Mouse (Mus musculus) frontal cortex, postnatal 10 days (tissue): ENCODE data around the gene Zdbf2.
"Not testable (repeated sequence)": the region's sequence is repeated elsewhere in the genome, so short reads cannot be mapped to it uniquely, and the experiment has no call there.

Experiments used
- DNase-seq, 2 experiments: peaks; one replicate each; pipeline ENCODE4 v3.0.0; 2022; ENCODE audit warnings: low spot score in 2 of 2, mixed read lengths in 1 of 2

The Zdbf2 gene

DNA sequence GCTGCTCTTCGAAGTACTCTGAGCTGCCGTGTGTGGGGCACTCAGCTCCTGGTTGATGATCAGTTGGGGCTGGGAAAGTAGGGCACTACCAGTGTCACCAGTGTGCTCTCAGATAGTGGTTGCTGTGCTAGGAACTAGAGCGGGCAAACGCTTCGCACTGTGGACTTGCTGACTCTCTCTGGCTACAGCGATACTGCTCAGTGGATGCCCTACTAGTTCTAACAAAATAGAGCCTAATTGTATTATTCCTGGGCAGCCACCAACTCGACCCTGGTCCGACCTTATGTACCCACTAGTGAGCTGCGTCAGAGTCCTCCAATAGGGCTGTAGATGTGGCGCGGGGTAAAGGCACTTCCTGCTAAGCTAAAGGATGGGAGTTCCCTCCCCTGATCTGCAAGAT lies 9.4 kb upstream of the Zdbf2 start:
- DNase-seq = no peak

DNA sequence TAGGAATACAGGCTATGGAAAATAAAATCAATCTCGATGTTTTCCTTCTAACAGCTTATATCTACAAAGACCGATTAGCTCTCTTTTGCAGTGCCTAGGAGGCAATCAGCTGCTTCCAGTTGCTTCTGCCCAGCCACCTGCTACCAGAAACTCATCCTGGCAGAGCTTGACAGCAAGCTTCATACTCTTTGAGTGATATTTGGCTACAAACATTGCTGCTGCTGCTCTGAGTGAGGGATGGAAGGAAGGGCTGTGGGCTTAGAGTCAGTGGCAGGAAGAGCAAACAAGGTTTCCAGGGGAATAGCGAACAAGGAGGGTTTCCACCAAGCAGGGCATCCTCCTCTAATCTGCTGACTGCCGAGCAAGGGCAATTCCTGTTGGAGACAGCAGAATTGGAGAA lies 7.6 kb upstream of the Zdbf2 start:
- DNase-seq = no peak

DNA sequence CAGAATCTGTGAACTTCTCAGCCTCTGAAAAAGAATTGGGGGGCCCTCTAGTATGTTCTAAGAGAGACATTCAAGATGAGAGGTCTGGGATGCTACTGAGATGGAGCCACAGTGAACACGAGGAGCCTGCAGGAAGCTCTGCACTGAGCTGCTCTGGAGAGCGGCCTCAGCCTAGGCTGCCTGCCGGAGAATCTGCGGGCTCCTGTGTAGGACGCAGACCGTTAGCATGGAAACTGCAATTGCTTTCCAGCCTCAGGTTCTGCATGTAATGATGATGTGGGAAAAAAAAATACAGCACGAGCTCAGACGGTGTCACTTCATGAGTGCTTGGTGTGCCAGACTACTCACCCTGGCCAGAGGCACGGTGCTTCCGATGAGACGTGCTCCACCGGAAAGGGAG lies 6.9 kb upstream of the Zdbf2 start:
- no peak for DNase-seq

DNA sequence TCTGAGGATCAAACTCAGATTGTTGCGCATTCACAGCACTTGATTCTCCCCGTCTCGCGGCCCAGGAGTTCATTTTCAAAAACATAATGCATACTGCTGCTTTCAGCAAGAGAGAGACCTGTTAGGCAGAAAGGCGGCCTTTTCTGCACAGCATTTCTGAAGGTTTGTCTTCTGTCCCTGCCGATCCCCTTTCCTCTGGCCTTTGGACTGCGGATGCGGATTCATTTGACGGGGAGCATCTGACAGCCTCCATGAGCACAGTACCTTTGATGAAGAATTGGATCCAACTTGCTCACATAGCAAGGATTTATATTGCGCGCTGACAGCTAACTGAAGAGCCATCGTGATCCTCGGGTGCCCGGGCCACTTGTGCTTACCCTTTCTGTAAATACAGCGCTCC lies 6.3 kb upstream of the Zdbf2 start:
- no peak for DNase-seq

DNA sequence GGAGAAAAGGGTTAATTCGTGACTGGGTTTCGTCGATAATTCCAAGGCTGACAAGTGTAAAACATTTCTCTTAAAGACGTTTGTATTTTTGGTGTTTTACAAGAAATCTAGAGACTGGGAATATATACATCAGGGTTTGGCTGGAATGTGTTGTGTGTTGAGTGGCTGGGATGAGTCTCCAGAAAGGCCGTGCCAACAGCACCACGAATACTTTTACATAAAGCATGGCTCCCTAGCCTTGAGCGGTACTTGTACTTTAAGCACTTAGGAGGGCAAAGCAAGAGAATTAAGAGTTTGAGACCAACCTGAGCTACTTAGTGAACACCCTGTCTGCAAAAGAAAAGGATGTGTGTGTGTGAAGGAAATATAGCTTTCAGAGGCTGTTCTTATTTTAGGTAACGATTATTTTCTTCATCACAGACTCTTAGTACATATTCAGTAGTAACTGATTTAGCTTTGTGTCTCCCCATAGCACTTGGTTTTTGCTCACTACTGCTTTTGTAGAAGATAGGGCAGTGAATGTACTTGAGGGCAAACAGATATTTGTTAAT lies 865 bp upstream of the Zdbf2 start:
- DNase-seq = no peak

DNA sequence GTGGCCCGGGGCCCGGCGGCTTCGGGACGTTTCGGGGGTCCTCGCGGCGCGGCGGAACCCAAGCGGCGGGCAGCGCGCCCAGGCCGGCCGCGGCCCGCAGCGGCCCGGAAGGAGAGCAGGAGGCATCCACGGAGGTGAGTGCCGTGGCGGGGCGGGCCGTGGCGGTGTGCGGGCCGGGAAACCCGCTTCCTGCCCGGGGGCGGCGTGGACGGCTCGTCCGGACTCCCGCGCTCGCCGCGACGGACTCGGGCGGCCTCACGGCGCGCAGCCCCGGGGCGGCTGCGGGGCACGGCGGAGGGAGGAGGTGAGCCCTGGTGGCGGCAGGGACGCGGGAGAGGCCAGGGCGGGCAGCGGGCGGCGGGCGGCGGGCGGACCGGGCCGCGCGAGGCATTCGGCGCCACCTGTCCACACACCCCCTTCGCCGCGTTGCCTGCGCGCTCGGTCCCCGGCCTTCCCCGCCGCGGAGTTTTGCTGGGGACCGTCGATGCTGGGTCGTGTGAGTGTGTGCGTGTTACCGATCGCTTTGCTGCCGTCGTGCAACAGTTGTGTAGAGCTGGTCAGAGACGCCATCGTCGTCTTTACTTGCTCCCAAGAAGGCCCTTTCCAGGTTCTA lies 380 bp downstream of the Zdbf2 start:
- no peak for DNase-seq

DNA sequence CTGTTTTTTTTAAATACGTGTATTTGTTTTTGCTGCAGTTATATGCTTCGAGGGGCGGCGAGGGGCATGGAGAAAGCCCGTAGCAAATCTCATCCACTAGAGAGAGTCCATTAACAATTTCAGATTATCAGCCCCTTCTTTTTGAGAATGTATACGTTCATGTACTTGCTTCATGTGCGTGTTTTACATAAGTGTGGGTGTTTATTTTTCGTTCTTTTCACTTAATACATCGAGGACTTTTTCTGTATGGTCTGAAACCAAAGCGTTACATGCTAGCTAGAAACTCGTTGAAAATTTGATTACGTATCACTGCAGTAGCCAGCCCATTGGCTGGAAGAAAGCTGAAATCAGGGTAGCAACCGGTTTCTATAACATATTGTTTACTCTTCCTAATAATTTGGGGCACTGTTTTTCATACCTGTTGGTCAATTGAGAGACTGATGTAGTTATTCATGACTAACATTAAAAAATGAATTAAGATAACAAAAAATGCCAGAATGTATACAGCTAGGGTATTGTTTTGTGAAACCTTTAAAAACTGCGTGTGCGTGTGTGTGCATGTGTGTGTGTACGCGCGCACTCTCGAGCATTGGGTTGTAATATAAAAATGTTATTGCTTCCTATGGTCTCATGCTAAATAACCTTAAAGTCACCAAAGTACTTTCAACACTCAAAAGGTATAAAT lies 1.1 kb downstream of the Zdbf2 start:
- no peak for DNase-seq

DNA sequence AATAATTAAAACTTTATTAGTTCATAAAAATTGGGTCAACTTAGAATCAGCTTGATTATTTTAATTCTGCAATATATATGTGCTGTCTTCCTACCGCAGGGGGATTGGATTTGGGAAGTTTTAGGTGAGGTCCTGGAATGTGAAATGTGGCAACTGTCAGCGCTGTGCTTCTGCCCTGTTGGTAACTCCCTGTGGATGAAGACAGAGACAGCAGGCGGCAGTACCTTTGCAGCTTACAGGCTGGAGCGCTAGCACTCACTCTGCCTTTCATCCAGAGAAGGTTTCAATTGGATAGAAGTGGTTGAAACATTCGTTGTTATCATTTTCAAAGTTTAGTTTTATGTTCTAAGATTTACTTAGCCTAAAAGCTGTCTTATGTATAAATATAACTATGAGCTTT lies 5.0 kb downstream of the Zdbf2 start:
- no peak for DNase-seq

DNA sequence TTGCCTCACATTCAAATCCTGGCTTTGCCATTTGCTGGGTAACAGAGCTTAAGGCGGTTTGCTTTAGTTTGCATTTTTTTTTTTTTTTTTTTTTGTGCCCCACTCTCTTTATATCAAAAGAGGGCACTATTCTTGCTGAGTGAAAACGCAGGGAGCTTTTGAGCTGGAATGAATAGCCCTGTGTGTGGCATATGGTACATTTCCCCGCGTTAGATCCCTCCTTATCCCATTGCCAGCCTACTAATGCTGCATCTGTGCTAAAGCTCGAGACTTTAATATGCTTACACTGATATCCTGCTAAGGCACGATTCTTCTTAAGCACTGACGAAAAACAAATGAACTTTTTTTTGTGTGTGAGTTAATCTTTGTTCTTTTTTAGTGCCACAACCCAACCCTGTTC lies 20.9 kb downstream of the Zdbf2 start:
- no peak for DNase-seq

DNA sequence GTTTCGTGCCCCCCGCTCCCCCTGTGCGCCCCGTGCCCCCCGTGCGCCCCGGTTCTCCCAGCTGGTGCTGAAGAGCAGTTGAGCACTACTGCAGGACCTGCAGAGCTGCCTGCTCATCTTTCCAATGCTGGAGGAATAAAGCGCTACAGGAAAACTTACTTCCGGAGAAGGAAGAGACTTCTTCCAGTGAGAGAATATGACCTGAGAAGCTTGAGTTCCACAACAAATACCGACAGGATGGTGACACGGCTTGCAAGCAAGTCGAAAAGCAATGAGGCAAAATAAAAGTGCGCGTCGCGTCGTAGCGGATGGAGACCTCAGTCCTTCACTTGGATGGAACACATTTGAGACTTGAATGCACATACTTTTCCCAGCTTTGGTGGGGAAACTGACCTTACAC lies 36.6 kb downstream of the Zdbf2 start:
- DNase-seq = no peak

DNA sequence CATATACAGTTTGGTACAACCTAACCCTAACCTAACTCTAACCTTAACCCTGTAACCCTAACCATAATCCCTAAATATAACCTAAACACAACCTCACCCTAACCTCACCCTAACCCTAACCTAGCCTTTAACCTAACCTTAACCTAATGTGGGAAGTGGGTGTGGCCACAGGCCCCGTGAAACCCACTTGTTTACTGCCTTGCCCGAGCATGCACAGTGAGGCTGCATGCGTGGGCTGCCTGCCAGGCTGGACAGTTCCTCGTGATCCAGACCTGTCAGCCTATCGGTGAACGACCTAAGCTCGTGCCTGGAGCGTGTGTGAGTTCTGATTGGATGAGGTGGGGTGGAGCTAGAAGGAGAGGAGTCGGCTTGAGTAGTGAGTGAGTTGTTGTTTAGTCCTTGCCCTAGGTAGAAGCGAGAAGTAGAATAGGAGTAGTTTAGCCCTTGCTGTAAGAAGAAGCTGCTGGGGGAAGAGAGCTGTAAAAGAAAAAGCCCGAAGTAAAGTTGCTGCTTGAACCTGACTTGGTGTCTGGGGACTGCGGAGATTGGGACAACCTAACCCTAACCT lies 50.6 kb downstream of the Zdbf2 start:
- not testable (repeated sequence) for DNase-seq
